Mouse (Mus musculus) adipocyte (in vitro differentiated cells): ENCODE data around the gene Ccnl1.

ENCODE experiments used
- DNase-seq: peaks from one replicate; pipeline ENCODE4 v3.0.0-alpha.2; 2016; ENCODE audit warnings: low spot score

Ccnl1 gene

GRCm38 (mm10) chr3:65958102-65958839, at the start of gene Ccnl1:
Gene Ccnl1, minus strand, starts transcription at chr3:65958249.
- DNase-seq, result peak; percentile 93

- DNase-seq, result no peak
Measured at GRCm38 (mm10) chr3:66004989-66005388, 46.9 kb upstream of the Ccnl1 start.

- peak; percentile 68 for DNase-seq
Measured at GRCm38 (mm10) chr3:66004220-66004951, 46.3 kb upstream of the Ccnl1 start.

GRCm38 (mm10) chr3:66000400-66000799, 42.4 kb upstream of the Ccnl1 start:
- DNase-seq, result no peak

- DNase-seq, result peak; percentile 40
Measured at GRCm38 (mm10) chr3:65997360-65998008, 39.4 kb upstream of the Ccnl1 start.

DNA sequence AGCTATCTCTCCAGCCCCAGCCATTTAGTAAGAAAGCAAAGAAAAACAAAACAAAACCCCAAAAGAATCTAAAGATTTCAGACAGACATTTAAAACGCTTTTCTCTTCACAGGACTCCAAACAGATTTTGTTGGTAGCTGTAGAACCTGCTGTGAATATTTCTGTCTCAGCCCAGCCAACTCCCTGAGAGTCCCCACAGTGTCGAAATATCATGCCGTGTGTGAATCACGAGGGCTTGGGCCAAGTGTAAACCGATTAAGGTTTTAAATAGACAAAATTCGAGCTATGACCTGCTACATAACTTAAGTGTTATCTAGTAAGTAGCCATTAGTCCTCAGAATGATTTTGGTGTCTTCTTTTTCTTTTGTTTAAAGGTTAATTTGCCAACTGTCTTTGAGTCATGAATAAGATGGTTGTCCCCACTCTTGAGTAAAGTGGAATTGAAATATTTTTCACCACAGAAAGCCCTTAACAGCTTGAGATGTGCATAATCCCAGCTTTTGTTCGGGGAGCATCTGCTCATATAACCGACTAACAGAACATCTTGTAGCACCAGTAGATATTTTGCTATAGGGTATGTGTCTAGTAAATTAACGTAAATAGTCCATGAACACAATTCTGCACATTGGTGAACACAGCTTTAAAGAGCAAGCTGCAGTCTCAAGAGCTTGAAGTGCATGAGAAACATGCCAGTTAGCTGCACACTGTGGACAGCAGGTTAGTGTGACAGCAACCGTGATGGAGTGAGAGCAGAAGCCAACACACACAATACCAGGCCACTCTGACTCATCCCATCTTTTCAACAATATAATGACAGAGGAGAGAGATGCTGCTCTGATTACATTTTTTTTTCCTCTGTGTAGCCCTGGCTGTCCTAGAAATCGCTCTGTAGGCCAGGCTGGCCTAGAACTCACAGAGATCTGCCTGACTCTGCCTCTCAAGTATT, 34.6 kb upstream of the Ccnl1 start:
- DNase-seq, result peak; percentile 68

GRCm38 (mm10) chr3:65990957-65991646, 33.1 kb upstream of the Ccnl1 start:
- DNase-seq, result peak; percentile 83

- no peak for DNase-seq
Measured at GRCm38 (mm10) chr3:65990524-65990923, 32.5 kb upstream of the Ccnl1 start.

DNA sequence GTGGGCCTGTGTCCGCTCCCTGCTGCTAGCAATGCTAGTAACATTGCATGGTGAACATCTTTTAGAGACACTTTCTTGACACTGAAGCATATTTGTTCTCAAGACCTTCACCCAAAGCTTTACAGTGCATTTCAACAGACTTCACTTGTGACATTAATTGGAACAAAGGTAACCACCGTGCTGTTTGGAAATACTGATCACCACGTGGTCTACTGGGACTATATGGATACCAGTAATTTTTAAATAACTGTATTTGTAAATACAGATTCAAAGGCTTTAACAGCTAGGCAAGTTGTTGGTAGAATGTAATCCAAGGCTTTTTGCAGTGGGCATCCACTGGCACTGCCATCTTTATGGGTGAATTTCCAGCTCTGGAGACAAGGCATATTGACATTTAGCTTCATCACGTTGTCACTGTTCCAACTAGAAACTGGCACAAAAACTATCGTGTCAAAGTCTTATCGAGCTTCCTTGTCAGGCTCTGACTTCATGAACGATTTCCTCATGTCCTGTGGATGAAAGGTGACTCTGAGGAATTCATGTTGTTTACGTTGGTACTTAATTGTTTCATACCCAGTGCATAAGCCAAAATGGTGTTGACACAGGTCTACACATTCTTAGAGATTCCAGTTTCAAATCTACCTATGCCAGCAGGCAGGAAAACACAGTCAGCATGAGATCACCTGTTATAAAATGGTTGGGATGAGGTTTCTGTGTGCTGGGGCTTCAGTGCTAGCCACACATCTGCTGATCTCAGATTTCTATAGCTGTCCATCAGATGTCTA, 30.9 kb upstream of the Ccnl1 start:
- DNase-seq, result peak; percentile 89

- no peak for DNase-seq
Measured at GRCm38 (mm10) chr3:65976296-65976695, 18.2 kb upstream of the Ccnl1 start.

- DNase-seq, result peak; percentile 63
Measured at GRCm38 (mm10) chr3:65975317-65975716, 17.3 kb upstream of the Ccnl1 start.

DNA sequence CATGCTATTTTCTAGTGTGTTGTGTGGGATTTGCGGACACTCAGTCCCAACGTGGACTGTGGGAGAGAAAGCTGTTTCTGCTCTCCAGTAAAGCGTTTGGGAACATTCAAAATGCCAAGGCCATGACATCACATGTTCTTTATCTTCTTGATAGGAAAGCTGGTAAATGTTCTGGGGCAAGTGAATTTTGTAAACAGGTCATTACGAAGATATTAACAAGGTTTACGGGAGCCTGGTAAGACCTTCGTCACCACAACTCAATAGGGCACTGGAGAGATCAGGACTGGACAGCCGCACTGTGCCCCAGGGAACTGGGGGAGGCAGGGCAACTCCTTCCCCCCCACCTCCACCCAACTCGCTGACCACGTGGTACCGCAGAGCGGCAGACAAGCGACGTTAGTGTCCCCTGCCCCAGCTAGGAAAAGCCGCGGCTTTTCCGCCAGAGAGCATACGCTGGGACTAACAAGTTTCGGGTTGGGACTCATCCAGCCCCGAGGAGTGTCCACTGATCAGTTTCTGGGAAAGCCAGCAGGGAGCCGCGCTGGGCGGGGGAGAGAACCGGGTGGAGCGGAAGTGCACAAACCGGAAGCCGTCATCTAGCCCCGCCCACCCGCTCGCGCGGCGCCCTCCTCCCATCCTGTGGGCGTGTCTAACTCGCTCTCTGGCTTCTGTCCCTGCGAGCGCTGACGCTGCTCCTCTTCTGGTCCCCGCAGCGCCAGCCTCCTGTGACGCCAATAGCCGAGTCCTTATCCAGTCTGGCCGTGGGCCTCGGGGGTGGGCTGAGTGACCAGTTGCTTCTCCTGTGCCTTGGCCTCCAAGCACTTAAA, 16.4 kb upstream of the Ccnl1 start:
- peak; percentile 98 for DNase-seq

DNA sequence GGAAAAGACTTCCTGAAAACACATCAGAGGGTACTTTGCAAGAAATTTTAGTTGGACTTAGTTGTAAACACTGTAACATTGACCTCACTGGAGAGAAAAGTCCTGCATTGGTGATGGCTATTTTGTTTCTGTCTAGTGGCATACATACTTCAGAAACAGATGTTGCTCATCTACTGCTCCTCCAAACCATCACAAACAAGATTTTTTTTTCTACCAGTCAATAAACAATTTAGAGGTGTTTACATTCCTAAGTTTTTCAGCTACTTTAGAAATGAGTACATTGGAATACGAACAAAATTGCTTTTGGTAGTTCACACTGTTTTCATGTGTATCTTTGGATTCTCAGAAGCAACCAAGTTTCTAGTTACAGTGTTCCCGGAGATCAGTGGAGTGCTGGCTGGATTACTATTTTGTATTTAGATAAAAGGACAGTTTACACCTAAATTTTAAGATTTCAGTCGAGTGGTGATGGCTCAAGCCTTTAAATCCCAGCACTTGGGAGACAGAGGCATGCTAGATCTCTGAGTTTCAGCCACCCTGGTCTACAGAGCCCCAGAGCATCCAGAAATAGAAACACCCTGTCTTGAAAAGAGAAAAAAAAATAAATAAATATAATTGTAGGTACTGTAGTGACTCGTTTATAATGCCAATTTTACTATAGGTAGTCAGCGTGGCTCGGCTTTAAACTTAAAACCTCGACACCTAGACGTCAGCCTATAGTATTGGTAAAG, 15.6 kb upstream of the Ccnl1 start:
- DNase-seq, result peak; percentile 22

DNA sequence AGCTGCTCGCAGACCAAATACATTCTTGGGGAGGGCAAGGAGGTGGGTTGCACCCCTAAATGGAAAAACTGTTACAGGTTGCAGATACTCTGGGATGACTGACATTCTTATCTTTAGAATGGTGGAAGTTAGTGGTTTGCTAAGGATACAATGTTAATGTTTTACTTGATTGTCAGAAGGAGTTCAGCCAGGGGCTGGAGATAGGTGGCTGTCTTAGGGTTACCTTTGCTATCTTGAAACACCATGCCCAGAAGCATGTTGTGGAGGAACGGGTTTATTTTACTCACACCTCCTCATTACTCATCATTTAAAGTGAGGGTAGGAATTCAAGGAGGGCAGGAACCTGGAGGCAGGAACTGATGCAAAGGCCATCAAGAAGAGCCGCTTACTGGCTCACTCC, 11.1 kb upstream of the Ccnl1 start:
- DNase-seq, result no peak

- no peak for DNase-seq
Measured at GRCm38 (mm10) chr3:65966360-65966759, 8.3 kb upstream of the Ccnl1 start.

DNA sequence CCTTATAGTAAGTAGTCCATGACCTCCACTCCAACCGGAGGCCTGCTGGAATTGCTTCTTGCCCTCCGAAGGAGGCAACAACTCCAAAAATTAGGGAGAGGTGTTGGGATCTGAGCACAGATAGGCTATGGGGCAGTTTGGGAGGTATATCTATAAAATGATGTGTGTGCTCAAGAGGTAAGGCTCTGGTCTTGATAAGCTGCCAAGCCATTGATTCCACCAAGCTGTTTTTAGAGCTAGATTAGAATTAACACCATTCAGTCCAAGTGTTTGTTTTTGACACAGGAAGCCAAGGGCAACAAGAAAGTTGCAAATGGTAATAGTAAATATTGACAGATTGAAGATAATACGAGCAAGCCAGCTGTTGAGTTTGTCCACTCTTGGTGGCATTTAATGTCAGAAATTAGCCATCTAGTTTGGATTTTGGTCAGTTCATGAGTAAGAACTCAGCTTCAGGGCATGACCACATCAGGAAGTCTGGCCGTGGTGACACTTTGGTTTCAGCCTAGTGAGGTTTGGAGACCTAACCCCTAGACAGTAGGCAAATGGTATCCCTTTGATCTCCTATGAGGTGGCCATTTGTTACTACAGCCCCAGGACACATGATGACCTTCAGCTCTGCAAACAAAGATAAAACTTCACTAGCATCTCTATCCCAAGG, 4.4 kb upstream of the Ccnl1 start:
- no peak for DNase-seq

DNA sequence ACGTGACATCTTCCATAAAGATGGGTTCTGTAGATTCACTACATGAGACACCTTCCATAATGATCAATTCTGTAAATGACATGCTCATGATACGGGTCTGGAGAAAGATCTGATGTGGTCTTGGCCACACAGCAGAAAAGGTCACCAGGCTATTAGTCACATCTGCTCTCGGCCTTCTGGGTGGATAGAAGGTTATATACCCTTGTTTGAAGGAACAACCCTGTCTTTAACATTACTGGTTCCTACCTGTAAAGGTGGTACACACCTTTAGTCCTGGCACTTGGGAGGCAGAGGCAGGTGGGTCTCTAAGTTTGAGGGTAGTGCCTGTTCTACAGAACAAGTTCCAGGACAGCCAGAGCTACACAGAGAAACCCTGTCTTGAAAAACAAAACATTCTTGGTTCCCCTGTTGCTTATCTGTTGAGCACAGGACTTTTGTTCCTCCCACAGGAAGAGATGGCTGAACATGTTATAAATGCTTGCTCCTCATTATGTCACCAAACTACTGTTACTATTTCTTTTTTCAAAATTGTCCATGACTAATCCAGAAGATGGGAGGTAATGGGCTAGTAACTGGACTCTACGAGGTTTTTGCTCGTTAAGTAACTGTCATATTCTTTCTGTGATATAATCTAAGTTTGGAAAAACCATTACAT, 2.4 kb upstream of the Ccnl1 start:
- DNase-seq, result no peak
